Mouse (Mus musculus) CH12.LX (cell line): ENCODE data around the gene Tubb5. TPM values are rescaled to one million over a fixed set of nuclear protein-coding genes. Genes with fewer than 3 reads are reported as not detected.
"Not testable (repeated sequence)": the region's sequence is repeated elsewhere in the genome, so short reads cannot be mapped to it uniquely, and the experiment has no call there.

Experiments
- DNase-seq: peaks from one replicate; pipeline ENCODE4 v3.0.0-alpha.2; 2013; ENCODE audit errors: extremely low read depth
- H3K27ac ChIP-seq: 2 replicates; pipeline ENCODE4 v1.5.1; 2012; ENCODE audit warnings: low read depth, mild to moderate bottlenecking, control low read depth, moderate library complexity; ENCODE audit not compliant: insufficient read depth
- H3K27me3 ChIP-seq: replicated peaks from 2 replicates; pipeline ENCODE3; 2012; ENCODE audit warnings: inconsistent platforms
- H3K36me3 ChIP-seq, 2 experiments: replicated peaks in 1 of 2; 2 replicates each; pipeline versions ENCODE3 to v1.6.1; 2012; ENCODE audit warnings: inconsistent platforms in 1 of 2, low read length in 1 of 2, mild to moderate bottlenecking in 1 of 2, mixed read lengths in 1 of 2, moderate library complexity in 1 of 2; ENCODE audit not compliant: control insufficient read depth in 1 of 2, insufficient read depth in 1 of 2
- H3K4me1 ChIP-seq, 2 experiments: 2 replicates each; pipeline ENCODE4 v1.6.1; 2012; ENCODE audit warnings: inconsistent platforms in 1 of 2, moderate library complexity in 1 of 2; ENCODE audit not compliant: insufficient read depth in 2 of 2, control insufficient read depth in 1 of 2
- H3K4me2 ChIP-seq: 2 replicates; pipeline ENCODE4 v1.6.1; 2012; ENCODE audit warnings: low read depth, mild to moderate bottlenecking, control low read depth; ENCODE audit not compliant: poor library complexity, insufficient read depth, severe bottlenecking
- H3K4me3 ChIP-seq, 3 experiments: fragments of 150-350 bp in 1 of 3; sonication (generic) in 1 of 3; replicated peaks in 1 of 3; 2 replicates each; pipeline versions ENCODE3 to v1.5.1; 2011 to 2012; ENCODE audit warnings: low read depth in 2 of 3, low read length in 2 of 3, mild to moderate bottlenecking in 2 of 3, moderate library complexity in 2 of 3, control low read depth in 1 of 3, improper control_type of control experiment in 1 of 3, inconsistent platforms in 1 of 3, mixed read lengths in 1 of 3; ENCODE audit not compliant: poor library complexity in 1 of 3
- H3K79me2 ChIP-seq: replicated peaks from 2 replicates; pipeline ENCODE4 v1.6.1; 2012; ENCODE audit warnings: mild to moderate bottlenecking, moderate library complexity; ENCODE audit not compliant: control insufficient read depth, poor library complexity, insufficient read depth, severe bottlenecking; ENCODE audit errors: extremely low read depth
- H3K9ac ChIP-seq: 2 replicates; pipeline ENCODE4 v1.6.1; 2012; ENCODE audit warnings: low read depth, mild to moderate bottlenecking, control low read depth, moderate library complexity; ENCODE audit not compliant: insufficient read depth
- H3K9me3 ChIP-seq: replicated peaks from 2 replicates; pipeline ENCODE3; 2012; ENCODE audit warnings: low read length, inconsistent platforms, mixed read lengths
- CHD2 ChIP-seq: IDR thresholded peaks from 2 replicates; pipeline ENCODE4 v1.6.1; 2011; ENCODE audit warnings: low read length, improper control_type of control experiment
- CTCF ChIP-seq, 2 experiments: IDR thresholded peaks in 1 of 2; conservative IDR thresholded peaks in 1 of 2; 2 replicates each; pipeline ENCODE4 v1.5.1; 2011 to 2012; ENCODE audit warnings: low read depth in 2 of 2, low read length in 2 of 2, improper control_type of control experiment in 1 of 2, inconsistent platforms in 1 of 2, mild to moderate bottlenecking in 1 of 2, moderate library complexity in 1 of 2
- E2F4 ChIP-seq: IDR thresholded peaks from 2 replicates; pipeline ENCODE4 v1.6.1; 2011; ENCODE audit warnings: low read depth, low read length, improper control_type of control experiment; ENCODE audit not compliant: insufficient replicate concordance
- EP300 ChIP-seq: IDR thresholded peaks from 2 replicates; pipeline ENCODE4 v1.6.1; 2011; ENCODE audit warnings: low read length, improper control_type of control experiment
- ETS1 ChIP-seq: conservative IDR thresholded peaks from 2 replicates; pipeline ENCODE4 v1.6.1; 2012; ENCODE audit warnings: low read depth, mild to moderate bottlenecking, inconsistent platforms, low read length, improper control_type of control experiment, moderate library complexity
- GABPA ChIP-seq: IDR thresholded peaks from 2 replicates; pipeline ENCODE4 v1.6.1; 2012; ENCODE audit warnings: low read depth, low read length, improper control_type of control experiment, inconsistent platforms; ENCODE audit not compliant: insufficient replicate concordance
- IRF4 ChIP-seq: IDR thresholded peaks from 2 replicates; pipeline ENCODE4 v1.6.1; 2014; ENCODE audit warnings: low read depth, mild to moderate bottlenecking, inconsistent platforms, low read length, improper control_type of control experiment
- JUN ChIP-seq: IDR thresholded peaks from 2 replicates; pipeline ENCODE4 v1.6.1; 2011; ENCODE audit warnings: low read depth, mild to moderate bottlenecking, low read length, improper control_type of control experiment, moderate library complexity; ENCODE audit not compliant: insufficient read depth
- JUND ChIP-seq: conservative IDR thresholded peaks from 2 replicates; pipeline ENCODE4 v1.6.1; 2011; ENCODE audit warnings: low read depth, low read length, improper control_type of control experiment
- KAT2A ChIP-seq: IDR thresholded peaks from 2 replicates; pipeline ENCODE4 v1.6.1; 2012; ENCODE audit warnings: low read length, improper control_type of control experiment, inconsistent platforms; ENCODE audit not compliant: insufficient replicate concordance
- MAFK ChIP-seq: IDR thresholded peaks from 2 replicates; pipeline ENCODE4 v1.6.1; 2011; ENCODE audit warnings: low read length, improper control_type of control experiment; ENCODE audit not compliant: insufficient replicate concordance
- MAX ChIP-seq: IDR thresholded peaks from 2 replicates; pipeline ENCODE4 v1.6.1; 2011; ENCODE audit warnings: low read length, improper control_type of control experiment
- MAZ ChIP-seq: IDR thresholded peaks from 2 replicates; pipeline ENCODE4 v1.6.1; 2012; ENCODE audit warnings: low read depth, mild to moderate bottlenecking, inconsistent platforms, low read length, improper control_type of control experiment, moderate library complexity
- MEF2A ChIP-seq: IDR thresholded peaks from 2 replicates; pipeline ENCODE4 v1.6.1; 2014; ENCODE audit warnings: low read depth, mild to moderate bottlenecking, inconsistent platforms, low read length, improper control_type of control experiment, borderline replicate concordance
- MXI1 ChIP-seq: IDR thresholded peaks from 2 replicates; pipeline ENCODE4 v1.6.1; 2011; ENCODE audit warnings: mild to moderate bottlenecking, low read depth, low read length, improper control_type of control experiment
- NELFE ChIP-seq: IDR thresholded peaks from 2 replicates; pipeline ENCODE4 v1.6.1; 2011; ENCODE audit warnings: low read depth, low read length, improper control_type of control experiment
- PAX5 ChIP-seq: IDR thresholded peaks from 2 replicates; pipeline ENCODE4 v1.6.1; 2012; ENCODE audit warnings: low read length, inconsistent platforms, mixed read lengths
- POLR2A ChIP-seq: IDR thresholded peaks from 2 replicates; pipeline ENCODE4 v1.6.1; 2011; ENCODE audit warnings: low read depth, mild to moderate bottlenecking, improper control_type of control experiment, low read length
- POLR2AphosphoS2 ChIP-seq: IDR thresholded peaks from 2 replicates; pipeline ENCODE4 v1.6.1; 2011; ENCODE audit warnings: low read depth, low read length, improper control_type of control experiment
- RAD21 ChIP-seq: IDR thresholded peaks from 2 replicates; pipeline ENCODE4 v1.6.1; 2011; ENCODE audit warnings: low read depth, mild to moderate bottlenecking, low read length, improper control_type of control experiment, moderate library complexity
- TBP ChIP-seq: conservative IDR thresholded peaks from 2 replicates; pipeline ENCODE4 v1.6.1; 2011; ENCODE audit warnings: low read depth, low read length, improper control_type of control experiment
- USF1 ChIP-seq: IDR thresholded peaks from 2 replicates; pipeline ENCODE4 v1.6.1; 2014; ENCODE audit warnings: low read depth, mild to moderate bottlenecking, inconsistent platforms, low read length, improper control_type of control experiment
- USF2 ChIP-seq: conservative IDR thresholded peaks from 2 replicates; pipeline ENCODE4 v1.6.1; 2011; ENCODE audit warnings: low read depth, low read length, improper control_type of control experiment
- ZC3H11A ChIP-seq: IDR thresholded peaks from 2 replicates; pipeline ENCODE4 v1.6.1; 2012; ENCODE audit warnings: low read depth, mild to moderate bottlenecking, inconsistent platforms, low read length, improper control_type of control experiment
- ZMIZ1 ChIP-seq: IDR thresholded peaks from 2 replicates; pipeline ENCODE4 v1.6.1; 2012; ENCODE audit warnings: low read depth, mild to moderate bottlenecking, inconsistent platforms, low read length, improper control_type of control experiment
- ZNF384 ChIP-seq: IDR thresholded peaks from 2 replicates; pipeline ENCODE4 v1.6.1; 2012; ENCODE audit warnings: low read depth, low read length, improper control_type of control experiment, inconsistent platforms
- dilution Hi-C: fragments of 300-500 bp; cut with MboI; formaldehyde crosslinking; loops from 2 replicates; pipeline ENCODE4 v1.14.3; 2020; ENCODE audit warnings: low sequenced_read_pairs; ENCODE audit not compliant: extremely low pct_unique_long_range_greater_than_20kb, extremely low pct_ligation_motif_present
- in situ Hi-C: fragments of 300-500 bp; cut with MboI; formaldehyde crosslinking; loops from 3 replicates; pipeline ENCODE4 v1.14.3; 2019; ENCODE audit warnings: low sequenced_read_pairs, low pct_ligation_motif_present, low pct_unique_long_range_greater_than_20kb, mixed read lengths
- polyA plus RNA-seq: library from polyadenylated mRNA; unstranded; fragments of >175 nt; gene quantifications from 2 replicates; pipeline ENCODE4 v1.2.1, GENCODE M21; 2012; ENCODE audit warnings: low read depth; ENCODE audit not compliant: insufficient read length
- total RNA-seq, 2 experiments: library from RNA; depleted of rRNA; stranded (reverse); fragments of 300-350 nt in 1 of 2; fragments of >200 nt in 1 of 2; gene quantifications; 2 replicates each; pipeline ENCODE4 v1.2.3; 2012 to 2014

The Tubb5 gene
- total and polyA plus RNA-seq, 3 experiments: 1,014 to 1,121 (median 1,053) TPM

- in situ Hi-C loops: loop anchor here (5.0 kb wide), 1 partner anchor 33 kb away; no protein-coding TSS in a partner anchor
- DNase-seq, H3K27me3 ChIP-seq, dilution Hi-C loops, H3K9me3 ChIP-seq: not testable (repeated sequence)
- H3K79me2 ChIP-seq: peaks cover 38% of the 10 kb centered on the region
- H3K9ac ChIP-seq: peak overlapping the region; percentile 83
- peaks cover 27 to 29% of the 10 kb centered on the region in 2 experiments for H3K36me3 ChIP-seq
- H3K27ac ChIP-seq: peak overlapping the region; percentile 79
- TF ChIP-seq NELFE (peak; percentile 47; the same call in 1 of the 2 replicates), TBP (0 out of 2 replicates have a peak, but pooled peaks have one; percentile 44)
- H3K4me3 ChIP-seq: peak overlapping the region; percentile 48 to 83 (median 63)
- H3K4me2 ChIP-seq: peak overlapping the region; percentile 95
- peaks cover 11 to 42% of the 10 kb centered on the region in 2 experiments for H3K4me1 ChIP-seq
Observed at GRCm38 (mm10) chr17:35839002-35839401, 896 bp upstream of the Tubb5 start.

- Histone ChIP-seq H3K79me2 (peaks cover 38% of the 10 kb centered on the region), H3K9me3 (no peaks in the 10 kb centered on the region), H3K4me1 (peaks cover 11 to 46% of the 10 kb centered on the region in 2 experiments), H3K27ac (peak overlapping the region; percentile 79), H3K36me3 (peaks cover 31 to 34% of the 10 kb centered on the region in 2 experiments), H3K27me3 (no peaks in the 10 kb centered on the region), H3K4me3 (peak overlapping the region; percentile 41 to 83 (median 63)), H3K4me2 (peak overlapping the region; percentile 95), H3K9ac (peak overlapping the region; percentile 83)
- TF ChIP-seq MAZ (0 out of 2 replicates have a peak, but pooled peaks have one; percentile 48), GABPA (no peak), ZC3H11A (no peak), MXI1 (peak; percentile 67; the same call in 1 of the 2 replicates), MAFK (peak; percentile 96), ETS1 (peak; percentile 44; the same call in 1 of the 2 replicates), ZMIZ1 (peak; percentile 56; the same call in 1 of the 2 replicates)
- peak; percentile 51 for DNase-seq
- in situ Hi-C loops (loop anchor here (5.0 kb wide), 1 partner anchor 34 kb away; no protein-coding TSS in a partner anchor), dilution Hi-C loops (no loop called here)
Observed at GRCm38 (mm10) chr17:35838570-35838969, 464 bp upstream of the Tubb5 start.

GRCm38 (mm10) chr17:35837487-35837886 is 619 bp downstream of the Tubb5 start:
- dilution Hi-C loops (no loop called here), in situ Hi-C loops (loop anchor here (5.0 kb wide), 1 partner anchor 35 kb away; no protein-coding TSS in a partner anchor)
- Histone ChIP-seq H3K27me3 (no peaks in the 10 kb centered on the region), H3K9ac (peak overlapping the region; percentile 99), H3K27ac (peak overlapping the region; percentile 64; the same call in 1 of the 2 replicates), H3K36me3 (peaks cover 39 to 44% of the 10 kb centered on the region in 2 experiments), H3K9me3 (no peaks in the 10 kb centered on the region), H3K79me2 (peaks cover 38% of the 10 kb centered on the region), H3K4me1 (peaks cover 11 to 38% of the 10 kb centered on the region in 2 experiments), H3K4me2 (no peak overlapping the region), H3K4me3 (peak overlapping the region; percentile 83 to 93 (median 89))
- peak; percentile 80 for DNase-seq
- TF ChIP-seq KAT2A (no peak), ZNF384 (no peak), CHD2 (peak; percentile 85), JUND (no peak), USF2 (no peak), ETS1 (peak; percentile 15), POLR2A (no peak), MAX (no peak), E2F4 (no peak), PAX5 (no peak), JUN (no peak), RAD21 (no peak), GABPA (no peak), MEF2A (peak; percentile 24; the same call in 1 of the 2 replicates), MXI1 (no peak), ZC3H11A (no peak), POLR2AphosphoS2 (peak; percentile 88), USF1 (no peak), IRF4 (no peak), CTCF (conservative IDR thresholded peaks at IDR 0.05 in 1 of 2, IDR thresholded peaks at IDR 0.05 in 1 of 2; ENCODE audit: low read depth in 2 of 2, low read length in 2 of 2) (no peak), EP300 (no peak)
